Comparison of ENCODE assay signal across 20 mouse cellular contexts in the genomic region with DNA sequence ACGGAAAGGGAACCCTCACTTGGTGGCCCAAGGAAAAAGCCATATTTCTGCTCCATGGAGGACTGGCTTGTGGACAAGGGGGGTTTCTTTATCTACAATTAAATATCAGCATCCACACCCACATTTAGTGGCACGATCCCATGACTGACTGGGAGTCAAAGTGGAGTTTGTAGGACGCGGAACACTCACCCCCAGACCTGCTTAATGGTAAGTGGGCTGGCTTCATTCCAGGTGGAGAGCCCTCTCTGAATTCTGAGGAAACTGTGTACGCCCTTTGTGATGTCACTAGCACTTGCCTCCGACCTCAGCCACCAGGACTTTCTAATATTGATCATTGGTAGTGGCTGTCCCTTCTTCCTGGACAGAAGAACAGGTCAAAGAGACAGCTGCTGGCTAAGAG. TPM values are rescaled to one million over a fixed set of nuclear protein-coding genes. Genes with fewer than 3 reads are reported as not detected.
DNase-seq lines count a peak whose midpoint lies in the region; ATAC-seq and TF ChIP-seq lines count a peak whose summit lies in the region.
"Had no signal": no experiment of that assay in that cellular context is flagged by ENCODE, and none has a peak within 500 bp of the region (broad histone marks: within the 10 kb centered on the region; RNA-seq: fewer than 3 reads in every experiment).

A gene (plus strand): TSS at position 301 of the 400 bp plus-strand sequence.

- no peak for TF ChIP-seq POLR2A in cortical plate, adult 2 months (IDR thresholded peaks at IDR 0.05; ENCODE audit: extremely low read depth, insufficient read depth, low read length)

- no peak within 1 kb of the TSS for H3K27ac ChIP-seq in cortical plate, adult 2 months (ENCODE audit: insufficient read depth, low read length)
- H3K27ac ChIP-seq: heart, embryonic 10.5 days; midbrain, embryonic 13.5 days had no signal

- no peak for TF ChIP-seq CTCF in cortical plate, adult 2 months (IDR thresholded peaks at IDR 0.05; ENCODE audit: extremely low read depth, insufficient read depth, low read length)

- no peak for DNase-seq in frontal cortex, adult 2 months (ENCODE audit: extremely low spot score in 1 of 2, low spot score in 1 of 2)
- no peak for DNase-seq in frontal cortex, postnatal 14 days (ENCODE audit: low spot score in 2 of 2)
- DNase-seq in left cerebral cortex, adult 18-20 months (ENCODE audit: low spot score in 2 of 2) = no peak
- DNase-seq in left cerebral cortex, adult 11 months (ENCODE audit: low spot score) = no peak
- no peak for DNase-seq in left cerebral cortex, postnatal 10 days (ENCODE audit: extremely low spot score in 1 of 2, low spot score in 2 of 2)
- no peak for DNase-seq in adrenal gland, postnatal 25 days
- DNase-seq: adrenal gland, adult 2 months; cerebellum, adult 18-20 months; gastrocnemius, postnatal 14 days; heart, postnatal 10 days; kidney, adult 9 months; lung, embryonic 14.5 days; lung, postnatal 4 days; spleen, adult 18-20 months had no signal

- peaks cover 2% of the 10 kb centered on the region; the same call in 1 of the 2 replicates for H3K4me1 ChIP-seq in cortical plate, adult 2 months (ENCODE audit: control insufficient read depth, insufficient read depth, low read length)
- H3K4me1 ChIP-seq: midbrain, embryonic 13.5 days had no signal

- H3K4me3 ChIP-seq in cortical plate, adult 2 months (ENCODE audit: insufficient read depth, low read length) = no peak within 1 kb of the TSS
- H3K4me3 ChIP-seq: erythroblast, embryonic 14.5 days; heart, embryonic 10.5 days; midbrain, embryonic 13.5 days had no signal

- intact Hi-C loops in left cerebral cortex, postnatal 10 days (cut with DNase I) = no loop called here

- ATAC-seq in granulocyte monocyte progenitor cell, adult 5-6 weeks (replicated peaks; ENCODE audit: poor library complexity, severe bottlenecking) = no peak
- ATAC-seq: midbrain, embryonic 13.5 days had no signal

RNA-seq across cellular contexts. Expression of the gene that starts here (rescaled TPM):
- 26.0 and 31.8 TPM in 2 replicates for polyA plus RNA-seq in frontal cortex, adult 2 months (2012; rRNA removed)
- 10 to 100 TPM; 37.7 to 41.2 TPM for total RNA-seq in left cerebral cortex, adult 18-20 months (2021)
- 39.0 and 41.3 TPM in 2 replicates for polyA plus RNA-seq in cortical plate, adult 2 months (2012; rRNA removed)
- total RNA-seq in left cerebral cortex, postnatal 10 days (2021) = 10 to 100 TPM; 41.9 to 46.4 TPM
- not detected in 2 replicates for total RNA-seq in granulocyte monocyte progenitor cell, adult 5-6 weeks (2014; fragmentation: Nextera tagmentation)
- not detected in 2 replicates for total RNA-seq in granulocyte monocyte progenitor cell, adult 5-6 weeks (2017)
- total RNA-seq in adrenal gland, postnatal 25 days (2021) = 0.71 and 1.5 TPM in 2 replicates
- total RNA-seq: liver, adult 2 months had no signal
- polyA plus RNA-seq: erythroblast, embryonic 14.5 days; liver, adult 2 months; lung, embryonic 14.5 days had no signal

Comparison
In these comparisons a context has a peak if more than half of its experiments do, and no peak if none do; other contexts are left out.
1. RNA of the gene that starts here (total RNA-seq): 41.9 to 46.4 TPM in left cerebral cortex, postnatal 10 days and 37.7 to 41.2 TPM in left cerebral cortex, adult 18-20 months; 0.71 to 1.5 TPM in adrenal gland, postnatal 25 days and not detected in granulocyte monocyte progenitor cell, adult 5-6 weeks; every median in the first group is over 10 times any median in the second.